Mouse (Mus musculus) erythroblast, embryonic 14.5 days (primary cell): ENCODE results near the gene Cfap70. TPM values are rescaled to one million over a fixed set of nuclear protein-coding genes. Genes with fewer than 3 reads are reported as not detected.

Experiments
- H3K27me3 ChIP-seq: 2 replicates; pipeline ENCODE4 v1.6.1; 2012; ENCODE audit warnings: inconsistent platforms; ENCODE audit not compliant: control insufficient read depth
- H3K36me3 ChIP-seq: 2 replicates; pipeline ENCODE4 v1.6.1; 2012; ENCODE audit warnings: mild to moderate bottlenecking, inconsistent platforms; ENCODE audit not compliant: control insufficient read depth
- H3K4me1 ChIP-seq: 2 replicates; pipeline ENCODE4 v1.6.1; 2012; ENCODE audit warnings: inconsistent platforms; ENCODE audit not compliant: control insufficient read depth
- H3K4me3 ChIP-seq: replicated peaks from 2 replicates; pipeline ENCODE3; 2012; ENCODE audit warnings: moderate library complexity, mild to moderate bottlenecking, inconsistent platforms
- H3K9me3 ChIP-seq: 2 replicates; pipeline ENCODE4 v1.6.1; 2012; ENCODE audit warnings: low read length, inconsistent platforms, mixed read lengths; ENCODE audit not compliant: control insufficient read depth
- GATA1 ChIP-seq: IDR thresholded peaks from 2 replicates; pipeline ENCODE4 v1.6.1; 2012; ENCODE audit warnings: low read length, inconsistent platforms, mixed read lengths
- TAL1 ChIP-seq: IDR thresholded peaks from 3 replicates; pipeline ENCODE4 v1.6.1; 2012; ENCODE audit warnings: low read length, inconsistent platforms, mixed read lengths
- polyA plus RNA-seq: library from polyadenylated mRNA; stranded (reverse); fragments of >175 nt; gene quantifications from 2 replicates; pipeline ENCODE4 v1.2.3, GENCODE M21; 2012

The Cfap70 gene
- polyA plus RNA-seq, 1 experiment: not detected

DNA sequence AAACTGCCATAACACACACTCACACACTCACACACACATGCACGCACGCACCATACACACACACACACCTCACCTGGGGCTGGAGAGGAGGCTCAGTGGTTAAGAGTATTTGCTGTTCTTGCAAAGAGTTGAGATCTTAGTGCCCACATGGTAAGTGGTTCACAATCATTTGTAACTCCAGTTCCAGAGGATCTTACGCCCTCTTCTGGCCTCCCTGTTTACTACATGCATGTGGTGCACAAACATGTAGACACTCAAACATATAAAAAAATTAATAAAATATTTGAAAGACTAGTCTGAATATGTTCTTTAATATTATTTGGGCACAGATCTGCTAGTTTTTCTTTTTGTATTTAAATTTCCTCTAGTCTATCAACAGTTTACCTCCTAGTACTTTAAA is 83.8 kb downstream of the Cfap70 start:
- Histone ChIP-seq H3K4me3 (no peak overlapping the region), H3K36me3 (peaks cover 39% of the 10 kb centered on the region), H3K4me1 (peaks cover 3% of the 10 kb centered on the region), H3K9me3 (no peaks in the 10 kb centered on the region), H3K27me3 (no peaks in the 10 kb centered on the region)
- TF ChIP-seq GATA1 (no peak), TAL1 (no peak)

DNA sequence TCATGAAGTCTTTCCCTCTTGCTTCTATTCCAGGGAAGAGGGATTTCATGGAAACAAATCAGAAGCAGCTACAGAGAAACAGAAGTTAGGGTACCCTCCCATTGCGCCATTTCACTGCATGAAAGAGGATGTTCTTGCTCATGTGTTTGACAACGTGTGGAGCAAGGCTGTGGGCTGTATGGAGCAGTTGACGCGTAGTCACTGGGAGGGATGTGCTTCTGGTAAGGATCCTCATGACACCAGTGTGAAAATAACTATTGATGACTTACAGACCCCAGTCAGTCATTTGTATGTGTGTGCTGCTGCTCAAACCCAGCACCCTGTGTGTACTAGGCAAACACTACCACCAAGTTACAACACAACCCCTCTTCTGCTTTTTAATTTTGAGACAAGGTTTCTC is 88.8 kb downstream of the Cfap70 start:
- H3K27me3 ChIP-seq: no peaks in the 10 kb centered on the region
- TF ChIP-seq GATA1 (no peak), TAL1 (no peak)
- no peaks in the 10 kb centered on the region for H3K4me1 ChIP-seq
- H3K36me3 ChIP-seq: peaks cover 49% of the 10 kb centered on the region
- no peak overlapping the region for H3K4me3 ChIP-seq
- no peaks in the 10 kb centered on the region for H3K9me3 ChIP-seq

DNA sequence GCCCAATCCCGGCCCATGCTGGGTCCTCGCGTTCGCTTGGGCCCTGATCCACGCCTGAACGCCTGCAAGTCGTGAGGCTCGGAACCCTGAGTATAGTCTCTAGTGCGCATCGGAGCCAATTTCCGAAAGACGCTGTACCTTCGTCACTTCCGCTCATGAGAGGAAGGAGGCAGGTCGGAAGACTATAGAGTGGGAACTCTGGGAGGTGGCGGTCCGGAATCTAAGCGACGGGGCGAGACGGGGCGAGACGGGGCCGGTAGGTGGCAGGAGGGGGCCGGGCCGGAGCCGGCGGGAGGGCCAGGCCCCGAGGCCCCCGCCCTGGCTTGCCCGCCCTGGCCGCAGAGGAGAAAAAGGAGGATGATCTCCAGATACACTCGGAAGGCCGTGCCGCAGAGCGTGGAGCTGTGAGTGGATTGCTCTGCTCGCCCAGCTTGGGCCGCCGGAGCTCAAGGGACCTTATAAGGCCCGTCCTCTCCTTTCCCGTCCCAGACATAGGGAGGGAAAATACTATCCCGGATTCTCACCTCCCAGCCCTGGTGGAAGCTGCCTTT is 104.0 kb downstream of the Cfap70 start, which contains the start of the genes Ecd and Fam149b:
Gene Ecd (minus strand): TSS at position 131 of the 551 bp plus-strand sequence.
Gene Fam149b (plus strand): TSS at position 172 of the 551 bp plus-strand sequence.
- Histone ChIP-seq H3K4me3 (peak within 1 kb of the TSS; percentile 97), H3K9me3 (no peaks in the 10 kb centered on the region), H3K4me1 (peaks cover 37% of the 10 kb centered on the region)

DNA sequence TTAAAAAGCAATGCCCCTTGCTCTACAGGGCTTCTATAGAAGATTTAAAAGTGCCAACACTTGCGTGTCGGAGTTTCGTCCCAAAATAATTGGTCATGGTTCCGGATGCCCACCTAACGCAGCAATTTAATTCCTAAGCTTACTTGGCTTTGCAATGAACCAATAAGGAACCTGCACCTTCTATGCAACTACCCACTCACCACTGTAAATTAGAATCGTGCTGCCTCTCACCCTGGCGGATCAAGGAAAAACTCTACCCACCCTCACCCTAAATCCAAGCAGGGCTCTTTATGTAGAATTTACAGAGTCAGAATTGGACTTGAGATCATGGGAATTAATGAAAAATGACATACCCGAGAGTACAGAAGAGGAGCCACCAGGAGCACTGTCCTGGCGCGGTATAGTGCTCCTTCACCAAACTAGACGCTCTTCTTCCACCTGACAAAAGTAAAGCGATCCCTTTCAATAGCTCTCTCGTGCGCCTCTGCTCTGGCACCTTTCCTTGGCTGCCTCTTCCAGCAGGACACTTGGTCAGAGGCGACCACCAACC is 104.5 kb downstream of the Cfap70 start:
- H3K4me3 ChIP-seq: peak overlapping the region; percentile 97
- H3K4me1 ChIP-seq: peaks cover 37% of the 10 kb centered on the region
- no peaks in the 10 kb centered on the region for H3K9me3 ChIP-seq
- TF ChIP-seq GATA1: no peak
- TF ChIP-seq TAL1: no peak
- H3K27me3 ChIP-seq: no peaks in the 10 kb centered on the region
- H3K36me3 ChIP-seq: peaks cover 33% of the 10 kb centered on the region

More for the DNA sequence above, 104.0 kb downstream of the Cfap70 start, which contains the start of the genes Ecd and Fam149b:
- Histone ChIP-seq H3K36me3 (peaks cover 35% of the 10 kb centered on the region), H3K27me3 (no peaks in the 10 kb centered on the region)
- TF ChIP-seq TAL1 (no peak), GATA1 (no peak)

DNA sequence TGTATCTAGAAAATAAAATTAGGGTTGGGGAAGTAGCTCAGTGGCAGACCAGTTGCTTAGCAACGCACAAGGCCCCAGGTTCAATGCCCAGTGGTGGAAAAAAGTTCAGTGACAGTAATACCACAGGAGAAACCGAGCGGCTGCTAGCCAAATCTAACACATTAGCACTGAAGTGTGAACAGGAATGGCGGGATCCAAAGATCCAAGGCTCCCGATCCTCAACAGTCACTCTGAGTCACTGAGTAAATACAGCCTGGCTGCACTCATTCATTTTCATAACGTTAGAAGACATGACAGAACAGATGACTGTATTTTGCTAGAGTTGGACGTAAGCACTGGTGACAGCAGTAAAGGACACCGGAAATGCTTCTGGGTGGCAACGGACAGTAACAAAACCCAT is 106.1 kb downstream of the Cfap70 start:
- Histone ChIP-seq H3K4me1 (peaks cover 40% of the 10 kb centered on the region), H3K27me3 (no peaks in the 10 kb centered on the region), H3K4me3 (no peak overlapping the region), H3K36me3 (peaks cover 45% of the 10 kb centered on the region), H3K9me3 (no peaks in the 10 kb centered on the region)
- no peak for TF ChIP-seq TAL1
- TF ChIP-seq GATA1: no peak

Other genes with a start within 250 kb of the Cfap70 start
- gene Kcnk16, start 183.0 kb downstream of the Cfap70 start, polyA plus RNA-seq: 0.03 and 0.05 TPM in 2 replicates
- gene Nudt13, start 157.5 kb downstream of the Cfap70 start, polyA plus RNA-seq: 0.10 and 0.13 TPM in 2 replicates
- 1.2 and 2.3 TPM in 2 replicates for gene Ecd, start 104.1 kb downstream of the Cfap70 start, polyA plus RNA-seq
- gene Fam149b, start 104.1 kb downstream of the Cfap70 start, polyA plus RNA-seq: 1.1 TPM in 2 replicates
- gene Dnajc9, start 63.3 kb downstream of the Cfap70 start, polyA plus RNA-seq: 24.7 and 28.2 TPM in 2 replicates
- gene Mrps16, start 58.6 kb downstream of the Cfap70 start, polyA plus RNA-seq: 1.8 and 2.8 TPM in 2 replicates
- gene Anxa7, start 27.9 kb upstream of the Cfap70 start, polyA plus RNA-seq: 6.2 and 7.4 TPM in 2 replicates
- gene Mss51, start 44.7 kb upstream of the Cfap70 start, polyA plus RNA-seq: 0.05 and 0.07 TPM in 2 replicates
- 0.27 and 0.46 TPM in 2 replicates for gene Ppp3cb, start 94.3 kb upstream of the Cfap70 start, polyA plus RNA-seq
- gene Usp54, start 188.8 kb upstream of the Cfap70 start, polyA plus RNA-seq: 0.04 and 0.05 TPM in 2 replicates
- not detected in 2 replicates for gene Myoz1, start 204.3 kb upstream of the Cfap70 start, polyA plus RNA-seq
- gene Synpo2l, start 216.1 kb upstream of the Cfap70 start, polyA plus RNA-seq: not detected in 2 replicates
- gene Sec24c, start 222.1 kb upstream of the Cfap70 start, polyA plus RNA-seq: 3.6 and 5.0 TPM in 2 replicates
- gene Fut11, start 242.7 kb upstream of the Cfap70 start, polyA plus RNA-seq: 0.37 TPM in 2 replicates